Mouse (Mus musculus) heart, postnatal 0 days (tissue): ENCODE data around the gene Dmc1.

ENCODE experiments used
- CTCF ChIP-seq: IDR thresholded peaks from 2 replicates; pipeline ENCODE4 v1.5.1; 2016; ENCODE audit warnings: antibody characterized with exemption, control low read depth, low read depth
- EP300 ChIP-seq: IDR thresholded peaks from 2 replicates; pipeline ENCODE4 v1.6.1; 2016; ENCODE audit warnings: antibody characterized with exemption, low read depth

- TF ChIP-seq EP300: peak; percentile 97
- no peak for TF ChIP-seq CTCF
Observed at GRCm38 (mm10) chr15:79546410-79547288, 58.3 kb downstream of the Dmc1 start, which contains the start of gene Ddx17.
